Mouse (Mus musculus): ENCODE measurements around the gene Gm12695. TPM values are rescaled to one million over a fixed set of nuclear protein-coding genes. Genes with fewer than 3 reads are reported as not detected.

The Gm12695 gene
- polyA plus RNA-seq, 1 experiment from 2014 or later = not detected

- Histone ChIP-seq H3K27ac (ENCODE audit: low read depth) (no peak overlapping the region), H3K36me3 (ENCODE audit: insufficient read depth) (no peaks in the 10 kb centered on the region), H3K9ac (no peak overlapping the region), H3K27me3 (ENCODE audit: insufficient read depth, low read length) (no peaks in the 10 kb centered on the region), H3K9me3 (ENCODE audit: low read depth, low read length) (no peaks in the 10 kb centered on the region), H3K4me1 (ENCODE audit: insufficient read depth) (no peaks in the 10 kb centered on the region), H3K4me3 (ENCODE audit: low read depth, low read length) (no peak overlapping the region), H3K4me2 (no peak overlapping the region)
- no peak for TF ChIP-seq CTCF (IDR thresholded peaks at IDR 0.05; ENCODE audit: low read depth)
- 32% methylated on average over 3 of the region's 3 CpGs for WGBS
- DNase-seq (no peak), ATAC-seq (ENCODE audit: insufficient read depth) (no peak)
Observed at GRCm38 (mm10) chr4:96789905-96790304, 4.9 kb upstream of the Gm12695 start.

GRCm38 (mm10) chr4:96786610-96787009 lies 1.6 kb upstream of the Gm12695 start:
- no peak overlapping the region for H3K4me3 ChIP-seq (ENCODE audit: low read depth, low read length)
- DNase-seq (peak; percentile 48), ATAC-seq (ENCODE audit: insufficient read depth) (peak; percentile 62)
- no peak overlapping the region for H3K27ac ChIP-seq (ENCODE audit: low read depth)
- no peaks in the 10 kb centered on the region for H3K27me3 ChIP-seq (ENCODE audit: insufficient read depth, low read length)
- 23% methylated on average over 7 of the region's 7 CpGs for WGBS
- H3K9ac ChIP-seq = no peak overlapping the region
- H3K36me3 ChIP-seq (ENCODE audit: insufficient read depth) = no peaks in the 10 kb centered on the region
- no peak for TF ChIP-seq CTCF (IDR thresholded peaks at IDR 0.05; ENCODE audit: low read depth)
- H3K4me1 ChIP-seq (ENCODE audit: insufficient read depth) = no peaks in the 10 kb centered on the region
- no peak overlapping the region for H3K4me2 ChIP-seq
- no peaks in the 10 kb centered on the region for H3K9me3 ChIP-seq (ENCODE audit: low read depth, low read length)

- H3K4me2 ChIP-seq = no peak overlapping the region
- no peaks in the 10 kb centered on the region for H3K9me3 ChIP-seq (ENCODE audit: low read depth, low read length)
- ATAC-seq (ENCODE audit: insufficient read depth) (no peak), DNase-seq (no peak)
- no peak overlapping the region for H3K27ac ChIP-seq (ENCODE audit: low read depth)
- H3K4me3 ChIP-seq (ENCODE audit: low read depth, low read length) = no peak overlapping the region
- WGBS = 81% methylated on average over 3 of the region's 3 CpGs
- no peaks in the 10 kb centered on the region for H3K27me3 ChIP-seq (ENCODE audit: insufficient read depth, low read length)
- H3K4me1 ChIP-seq (ENCODE audit: insufficient read depth) = no peaks in the 10 kb centered on the region
- H3K36me3 ChIP-seq (ENCODE audit: insufficient read depth) = no peaks in the 10 kb centered on the region
- no peak for TF ChIP-seq CTCF (IDR thresholded peaks at IDR 0.05; ENCODE audit: low read depth)
- no peak overlapping the region for H3K9ac ChIP-seq
Observed at GRCm38 (mm10) chr4:96772966-96773566, 11.9 kb downstream of the Gm12695 start.

GRCm38 (mm10) chr4:96766396-96766998 lies 18.5 kb downstream of the Gm12695 start:
- Histone ChIP-seq H3K4me3 (ENCODE audit: low read depth, low read length) (no peak overlapping the region), H3K36me3 (ENCODE audit: insufficient read depth) (no peaks in the 10 kb centered on the region), H3K4me2 (no peak overlapping the region), H3K27me3 (ENCODE audit: insufficient read depth, low read length) (no peaks in the 10 kb centered on the region), H3K9ac (no peak overlapping the region), H3K4me1 (ENCODE audit: insufficient read depth) (no peaks in the 10 kb centered on the region), H3K27ac (ENCODE audit: low read depth) (no peak overlapping the region), H3K9me3 (ENCODE audit: low read depth, low read length) (no peaks in the 10 kb centered on the region)
- 48% methylated on average over 2 of the region's 2 CpGs for WGBS
- no peak for TF ChIP-seq CTCF (IDR thresholded peaks at IDR 0.05; ENCODE audit: low read depth)
- no peak for ATAC-seq (ENCODE audit: insufficient read depth)
- no peak for DNase-seq

- DNase-seq (no peak), ATAC-seq (ENCODE audit: insufficient read depth) (no peak)
- no peak for TF ChIP-seq CTCF (IDR thresholded peaks at IDR 0.05; ENCODE audit: low read depth)
- Histone ChIP-seq H3K27me3 (ENCODE audit: insufficient read depth, low read length) (no peaks in the 10 kb centered on the region), H3K4me2 (no peak overlapping the region), H3K27ac (ENCODE audit: low read depth) (no peak overlapping the region), H3K4me1 (ENCODE audit: insufficient read depth) (no peaks in the 10 kb centered on the region), H3K4me3 (ENCODE audit: low read depth, low read length) (no peak overlapping the region), H3K9ac (no peak overlapping the region), H3K36me3 (ENCODE audit: insufficient read depth) (no peaks in the 10 kb centered on the region), H3K9me3 (ENCODE audit: low read depth, low read length) (no peaks in the 10 kb centered on the region)
- 74% methylated on average over 1 of the region's 1 CpGs for WGBS
Observed at GRCm38 (mm10) chr4:96751953-96752352, 33.0 kb downstream of the Gm12695 start.

- no peak overlapping the region for H3K27ac ChIP-seq (ENCODE audit: low read depth)
- H3K4me1 ChIP-seq (ENCODE audit: insufficient read depth) = no peaks in the 10 kb centered on the region
- WGBS = 87% methylated on average over 3 of the region's 3 CpGs
- ATAC-seq (ENCODE audit: insufficient read depth) (no peak), DNase-seq (no peak)
- no peak overlapping the region for H3K4me2 ChIP-seq
- H3K9me3 ChIP-seq (ENCODE audit: low read depth, low read length) = no peaks in the 10 kb centered on the region
- no peaks in the 10 kb centered on the region for H3K36me3 ChIP-seq (ENCODE audit: insufficient read depth)
- H3K27me3 ChIP-seq (ENCODE audit: insufficient read depth, low read length) = no peaks in the 10 kb centered on the region
- no peak for TF ChIP-seq CTCF (IDR thresholded peaks at IDR 0.05; ENCODE audit: low read depth)
- no peak overlapping the region for H3K4me3 ChIP-seq (ENCODE audit: low read depth, low read length)
- H3K9ac ChIP-seq = no peak overlapping the region
Observed at GRCm38 (mm10) chr4:96740472-96740871, 44.5 kb downstream of the Gm12695 start.

- Histone ChIP-seq H3K4me1 (ENCODE audit: insufficient read depth) (no peaks in the 10 kb centered on the region), H3K4me3 (ENCODE audit: low read depth, low read length) (no peak overlapping the region), H3K27me3 (ENCODE audit: insufficient read depth, low read length) (no peaks in the 10 kb centered on the region), H3K9ac (no peak overlapping the region), H3K4me2 (no peak overlapping the region), H3K27ac (ENCODE audit: low read depth) (no peak overlapping the region), H3K9me3 (ENCODE audit: low read depth, low read length) (no peaks in the 10 kb centered on the region), H3K36me3 (ENCODE audit: insufficient read depth) (no peaks in the 10 kb centered on the region)
- TF ChIP-seq CTCF (IDR thresholded peaks at IDR 0.05; ENCODE audit: low read depth) = no peak
- no peak for DNase-seq
- ATAC-seq (ENCODE audit: insufficient read depth) = no peak
- WGBS = 65% methylated on average over 4 of the region's 4 CpGs
Observed at GRCm38 (mm10) chr4:96729256-96729655, 55.7 kb downstream of the Gm12695 start.
